Mouse (Mus musculus) hindbrain, embryonic 16.5 days (tissue): ENCODE data around the gene Fer1l5. TPM values are rescaled to one million over a fixed set of nuclear protein-coding genes. Genes with fewer than 3 reads are reported as not detected.
A peak's percentile ranks its signal among the peaks of the same experiment; 100 is the strongest.

ENCODE experiments used
- ATAC-seq: fragments of 200-750 bp; cut with Nextera tagmentation; 2 replicates; pipeline ENCODE4 v1.8.0; 2017; ENCODE audit warnings: moderate TSS enrichment, moderate library complexity
- H3K27ac ChIP-seq: fragments of 300-500 bp; sonication (generic); 2 replicates; pipeline ENCODE4 v1.5.1; 2014; ENCODE audit warnings: low read depth, mild to moderate bottlenecking, control low read depth, low read length, moderate library complexity
- H3K27me3 ChIP-seq: fragments of 300-500 bp; sonication (generic); replicated peaks from 2 replicates; pipeline ENCODE4 v1.6.1; 2014; ENCODE audit warnings: low read length; ENCODE audit not compliant: control insufficient read depth, insufficient read depth
- H3K36me3 ChIP-seq: fragments of 300-500 bp; sonication (generic); 2 replicates; pipeline ENCODE4 v1.6.1; 2014; ENCODE audit warnings: mild to moderate bottlenecking, low read length, moderate library complexity, mixed read lengths; ENCODE audit not compliant: control insufficient read depth, insufficient read depth
- H3K4me1 ChIP-seq: fragments of 300-500 bp; sonication (generic); 2 replicates; pipeline ENCODE4 v1.6.1; 2014; ENCODE audit warnings: low read depth, low read length; ENCODE audit not compliant: control insufficient read depth, insufficient read depth
- H3K4me2 ChIP-seq: fragments of 300-500 bp; sonication (generic); 2 replicates; pipeline ENCODE4 v1.6.1; 2014; ENCODE audit warnings: mild to moderate bottlenecking, low read length, control low read depth, moderate library complexity
- H3K4me3 ChIP-seq: fragments of 300-500 bp; sonication (generic); 2 replicates; pipeline ENCODE4 v1.5.1; 2014; ENCODE audit warnings: mild to moderate bottlenecking, low read length, control low read depth, moderate library complexity
- H3K9ac ChIP-seq: fragments of 300-500 bp; sonication (generic); 2 replicates; pipeline ENCODE4 v1.6.1; 2014; ENCODE audit warnings: low read depth, mild to moderate bottlenecking, control low read depth, low read length, moderate library complexity
- H3K9me3 ChIP-seq: fragments of 300-500 bp; sonication (generic); 2 replicates; pipeline ENCODE4 v1.6.1; 2014; ENCODE audit warnings: mild to moderate bottlenecking, low read length, moderate library complexity; ENCODE audit not compliant: control insufficient read depth
- WGBS: fragments of 180-500 bp; shearing (Covaris S2); extraction: QIAGEN DNeasy Blood & Tissue Kit; methylation state at CpG from one replicate; pipeline ENCODE4 v1.1.7; 2014; 5-methylcytosine and 5-hydroxymethylcytosine counted together
- polyA plus RNA-seq: library from polyadenylated mRNA; unstranded; fragments of >200 nt; fragmentation: Nextera tagmentation; extraction: Ambion mirVana; gene quantifications from 2 replicates; pipeline ENCODE4 v1.2.1, GENCODE M21; 2015

The Fer1l5 gene
- polyA plus RNA-seq, 1 experiment from 2014 or later = 1.9 TPM

- H3K4me1 ChIP-seq = peaks cover 7% of the 10 kb centered on the region
- H3K4me2 ChIP-seq = peak within 1 kb of the TSS; percentile 56
- peak within 1 kb of the TSS; percentile 77 for H3K4me3 ChIP-seq
- no peaks in the 10 kb centered on the region for H3K27me3 ChIP-seq
- H3K9me3 ChIP-seq = no peaks in the 10 kb centered on the region
- ATAC-seq = peak; percentile 100
- peak within 1 kb of the TSS; percentile 80 for H3K9ac ChIP-seq
- no peaks in the 10 kb centered on the region for H3K36me3 ChIP-seq
- WGBS = under 1% methylated on average over 45 of the region's 57 CpGs
- H3K27ac ChIP-seq = peak within 1 kb of the TSS; percentile 83
Observed at GRCm38 (mm10) chr1:36444471-36445464, 72.7 kb downstream of the Fer1l5 start, which contains the start of gene Lman2l. Lman2l (minus strand) TSS chr1:36445271.

GRCm38 (mm10) chr1:36445508-36445907 is 73.4 kb downstream of the Fer1l5 start:
- peak overlapping the region; percentile 38; the same call in 1 of the 2 replicates for H3K9ac ChIP-seq
- WGBS = 43% methylated on average over 8 of the region's 8 CpGs

GRCm38 (mm10) chr1:36446106-36446824 is 74.2 kb downstream of the Fer1l5 start:
- 93% methylated on average over 5 of the region's 5 CpGs for whole genome bisulfite sequencing
- no peak for ATAC-seq
- Histone ChIP-seq H3K36me3 (no peaks in the 10 kb centered on the region), H3K9ac (no peak overlapping the region), H3K27ac (no peak overlapping the region), H3K27me3 (no peaks in the 10 kb centered on the region), H3K4me1 (peaks cover 7% of the 10 kb centered on the region), H3K9me3 (no peaks in the 10 kb centered on the region), H3K4me3 (no peak overlapping the region), H3K4me2 (no peak overlapping the region)

More at GRCm38 (mm10) chr1:36445508-36445907, 73.4 kb downstream of the Fer1l5 start:
- Histone ChIP-seq H3K4me1 (peaks cover 7% of the 10 kb centered on the region), H3K27me3 (no peaks in the 10 kb centered on the region), H3K27ac (peak overlapping the region; percentile 33; the same call in 1 of the 2 replicates), H3K4me3 (peak overlapping the region; percentile 77), H3K36me3 (no peaks in the 10 kb centered on the region), H3K9me3 (no peaks in the 10 kb centered on the region), H3K4me2 (peak overlapping the region; percentile 49)
- peak; percentile 11; the same call in 1 of the 2 replicates for ATAC-seq

DNA sequence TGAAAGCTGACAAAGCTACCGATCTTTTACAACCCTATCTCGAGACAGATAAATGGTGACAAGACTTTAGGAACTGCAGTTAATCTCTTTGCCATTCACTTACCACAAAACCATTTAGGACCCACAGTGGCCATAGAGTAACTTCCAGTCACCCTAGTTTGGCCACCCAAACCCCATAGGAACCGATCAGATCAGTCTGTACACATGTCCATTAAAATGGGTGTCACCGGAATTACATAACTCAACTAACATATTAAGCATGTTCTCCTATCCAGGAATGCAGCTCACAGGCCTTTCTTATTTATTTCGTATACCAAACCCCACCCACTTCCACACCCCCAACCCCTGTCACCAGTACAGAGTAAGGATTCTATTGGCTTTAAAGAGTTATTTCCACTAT is 74.8 kb downstream of the Fer1l5 start:
- Histone ChIP-seq H3K4me1 (peaks cover 7% of the 10 kb centered on the region), H3K9ac (no peak overlapping the region), H3K4me3 (no peak overlapping the region), H3K9me3 (no peaks in the 10 kb centered on the region), H3K4me2 (no peak overlapping the region), H3K27me3 (no peaks in the 10 kb centered on the region), H3K27ac (no peak overlapping the region), H3K36me3 (no peaks in the 10 kb centered on the region)
- no peak for ATAC-seq
- 93% methylated on average over 5 of the region's 5 CpGs for WGBS

DNA sequence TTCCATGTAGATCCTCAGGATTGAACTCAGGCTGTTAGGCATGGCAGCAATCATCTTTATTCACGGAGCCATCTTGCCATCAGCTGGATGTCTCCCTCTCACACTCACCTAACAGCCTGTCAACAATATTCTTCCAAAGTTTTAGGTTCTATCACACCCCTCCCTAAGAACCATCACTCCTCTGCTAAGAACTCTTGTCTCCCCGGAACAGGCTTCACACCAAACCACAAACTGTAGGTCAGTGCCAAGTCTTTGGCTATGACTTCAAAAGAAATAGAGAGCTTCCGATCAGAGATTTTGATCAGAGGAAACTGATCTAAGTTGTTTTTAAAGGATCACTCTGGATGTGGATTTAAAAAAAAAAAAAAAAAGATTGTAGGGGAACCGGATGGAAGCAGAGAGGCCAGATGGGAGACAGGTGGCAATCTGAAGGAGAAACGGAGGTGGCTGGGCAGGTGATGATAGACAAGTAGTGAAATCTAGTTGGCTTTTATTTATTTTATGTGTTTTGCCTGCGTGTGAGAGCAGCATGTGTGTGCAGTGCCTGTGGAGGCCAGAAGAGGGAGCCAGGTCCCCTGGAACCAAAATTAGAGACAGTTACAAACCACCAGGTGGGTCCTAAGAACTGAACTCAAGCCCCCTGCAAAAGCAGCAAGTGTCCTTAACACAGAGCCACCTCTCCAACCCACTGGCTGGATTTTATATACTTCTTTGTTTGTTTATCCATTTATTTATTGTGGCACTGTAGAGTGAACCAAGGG is 82.1 kb downstream of the Fer1l5 start:
- WGBS = 92% methylated on average over 6 of the region's 6 CpGs
- no peaks in the 10 kb centered on the region for H3K36me3 ChIP-seq
- H3K27me3 ChIP-seq = no peaks in the 10 kb centered on the region

GRCm38 (mm10) chr1:36457388-36458014 is 85.4 kb downstream of the Fer1l5 start:
- WGBS = 47% methylated on average over 7 of the region's 7 CpGs
- Histone ChIP-seq H3K9me3 (no peaks in the 10 kb centered on the region), H3K27ac (no peak overlapping the region), H3K36me3 (no peaks in the 10 kb centered on the region), H3K4me2 (no peak overlapping the region), H3K4me3 (no peak overlapping the region), H3K9ac (no peak overlapping the region), H3K4me1 (no peaks in the 10 kb centered on the region), H3K27me3 (no peaks in the 10 kb centered on the region)
- no peak for ATAC-seq

More for the DNA sequence above, 82.1 kb downstream of the Fer1l5 start:
- Histone ChIP-seq H3K4me1 (no peaks in the 10 kb centered on the region), H3K4me2 (no peak overlapping the region), H3K4me3 (no peak overlapping the region), H3K9me3 (no peaks in the 10 kb centered on the region), H3K27ac (no peak overlapping the region), H3K9ac (no peak overlapping the region)
- no peak for ATAC-seq

DNA sequence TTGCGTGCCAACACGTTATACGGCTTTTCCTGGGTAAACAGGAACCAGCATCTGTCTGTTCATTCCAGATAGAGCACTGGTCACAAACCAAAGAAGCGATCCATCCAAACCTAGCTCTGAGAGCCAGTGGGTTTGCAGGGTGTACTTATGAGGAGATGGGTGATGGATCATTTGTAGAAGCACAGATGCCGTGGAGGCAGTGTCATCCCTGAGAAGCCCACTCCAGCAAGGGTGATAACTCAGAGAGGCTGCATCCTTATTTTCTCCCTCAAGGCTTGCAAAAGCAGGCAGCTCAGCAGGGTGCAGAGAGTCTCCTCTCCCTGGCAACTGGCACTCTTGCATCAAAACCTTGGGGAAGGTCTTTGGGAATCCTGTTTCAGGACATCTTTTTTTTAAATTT is 86.1 kb downstream of the Fer1l5 start:
- H3K27me3 ChIP-seq = no peaks in the 10 kb centered on the region
- no peak overlapping the region for H3K4me2 ChIP-seq
- no peak overlapping the region for H3K4me3 ChIP-seq
- no peaks in the 10 kb centered on the region for H3K36me3 ChIP-seq
- no peaks in the 10 kb centered on the region for H3K9me3 ChIP-seq
- no peak overlapping the region for H3K27ac ChIP-seq
- no peaks in the 10 kb centered on the region for H3K4me1 ChIP-seq
- WGBS = 79% methylated on average over 5 of the region's 5 CpGs
- no peak overlapping the region for H3K9ac ChIP-seq
- ATAC-seq = no peak

- 28% methylated on average over 2 of the region's 2 CpGs for WGBS
- Histone ChIP-seq H3K4me3 (no peak overlapping the region), H3K36me3 (no peaks in the 10 kb centered on the region), H3K4me2 (no peak overlapping the region), H3K27me3 (no peaks in the 10 kb centered on the region), H3K9me3 (no peaks in the 10 kb centered on the region), H3K27ac (no peak overlapping the region), H3K9ac (no peak overlapping the region), H3K4me1 (no peaks in the 10 kb centered on the region)
- no peak for ATAC-seq
Observed at GRCm38 (mm10) chr1:36461829-36462228, 89.7 kb downstream of the Fer1l5 start.
